Mouse (Mus musculus) layer of hippocampus, postnatal 14 days (tissue): ENCODE results near the gene Ccndbp1. TPM values are rescaled to one million over a fixed set of nuclear protein-coding genes. Genes with fewer than 3 reads are reported as not detected.
A peak's percentile ranks its signal among the peaks of the same experiment; 100 is the strongest.
"Not testable (repeated sequence)": the region's sequence is repeated elsewhere in the genome, so short reads cannot be mapped to it uniquely, and the experiment has no call there.

Experiments used
- DNase-seq, 2 experiments: peaks; one replicate each; pipeline ENCODE4 v3.0.0; 2021 to 2022; ENCODE audit warnings: low spot score in 2 of 2, mixed read lengths in 1 of 2
- long read RNA-seq, 2 experiments: library from polyadenylated mRNA; stranded (forward); transcript quantifications; one replicate each; pipeline ENCODE4 v2.0.0; 2021
- total RNA-seq, 2 experiments: library from RNA; stranded (reverse); gene quantifications; 2 replicates each; pipeline ENCODE4 v1.2.3; 2021

The Ccndbp1 gene
- total RNA-seq: 10 to 100 TPM; 54.0 to 59.6 TPM
- long read RNA-seq, experiment 1, transcript Ccndbp1-201 (11 exons, 1,569 nt): major isoform, 42 of 50 reads
- long read RNA-seq, experiment 1, partial matches to known transcripts: 3 of 50 reads
- long read RNA-seq, experiment 1, other reads (novel, unspliced or antisense): 4 of 50 reads
- long read RNA-seq, experiment 2, transcript Ccndbp1-201 (11 exons, 1,569 nt): major isoform, 59 of 77 reads
- long read RNA-seq, experiment 2, partial matches to known transcripts: 2 of 77 reads
- long read RNA-seq, experiment 2, other reads (novel, unspliced or antisense): 15 of 77 reads

- peak; percentile 71 to 83 for DNase-seq
These were observed at the start of gene Ccndbp1 for GRCm38 (mm10) chr2:121007925-121008663. Gene Ccndbp1, plus strand, starts transcription at chr2:121008403.

DNA sequence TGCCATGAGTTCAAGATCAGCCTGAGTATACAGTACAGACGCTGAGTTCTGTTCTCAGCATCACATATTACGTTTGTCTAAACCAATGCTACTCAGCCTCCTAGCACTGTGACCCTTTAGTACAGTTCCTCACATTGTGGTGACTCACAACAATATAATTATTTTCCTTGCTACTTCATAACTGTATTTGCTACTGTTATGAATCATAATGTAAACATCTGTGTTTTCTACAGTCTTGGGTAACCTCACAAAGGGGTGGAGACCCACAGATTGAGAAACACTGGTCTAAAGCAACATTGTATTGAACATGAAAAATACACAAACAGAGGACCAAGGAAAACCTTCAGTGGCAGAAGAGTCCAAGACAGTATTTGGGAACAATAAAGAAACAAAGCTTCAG lies 48.8 kb upstream of the Ccndbp1 start:
- DNase-seq: no peak

DNA sequence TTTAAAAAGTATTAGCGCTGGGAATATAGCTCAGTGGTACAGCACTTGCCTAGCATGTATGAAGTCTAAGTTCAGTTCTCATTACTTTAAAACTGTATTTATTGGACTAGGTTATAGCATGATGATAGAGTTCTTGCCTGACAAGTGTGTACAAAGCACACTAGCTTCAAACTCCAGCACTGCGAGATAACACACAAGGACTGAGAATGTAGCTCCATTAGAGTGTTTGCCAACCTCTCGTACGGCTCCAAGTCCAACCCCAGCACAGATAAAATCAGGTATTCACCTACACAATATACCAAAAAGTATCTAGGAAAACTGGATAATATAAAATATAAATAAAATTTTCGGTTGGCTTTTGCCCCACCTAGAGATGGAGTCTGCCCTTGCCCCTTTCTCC lies 48.4 kb upstream of the Ccndbp1 start:
- no peak for DNase-seq

DNA sequence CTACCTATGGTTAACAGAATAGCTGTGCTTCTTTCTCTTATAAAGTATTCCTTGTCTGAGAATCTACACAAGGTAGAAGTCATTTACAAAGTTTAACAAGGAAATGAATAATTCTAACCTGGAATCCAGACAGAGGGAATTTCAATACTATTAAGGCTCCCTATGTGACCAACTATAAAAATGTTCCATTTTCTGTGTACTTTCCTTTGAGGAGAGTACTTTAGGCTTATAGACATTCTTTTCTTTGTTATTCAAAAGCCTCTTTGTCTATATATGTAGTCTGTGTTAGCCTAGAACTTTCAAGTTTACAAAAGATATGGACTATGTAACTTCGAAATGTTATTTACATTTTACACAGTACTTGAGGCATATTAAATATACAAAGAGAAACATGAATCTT lies 47.9 kb upstream of the Ccndbp1 start:
- DNase-seq: no peak

DNA sequence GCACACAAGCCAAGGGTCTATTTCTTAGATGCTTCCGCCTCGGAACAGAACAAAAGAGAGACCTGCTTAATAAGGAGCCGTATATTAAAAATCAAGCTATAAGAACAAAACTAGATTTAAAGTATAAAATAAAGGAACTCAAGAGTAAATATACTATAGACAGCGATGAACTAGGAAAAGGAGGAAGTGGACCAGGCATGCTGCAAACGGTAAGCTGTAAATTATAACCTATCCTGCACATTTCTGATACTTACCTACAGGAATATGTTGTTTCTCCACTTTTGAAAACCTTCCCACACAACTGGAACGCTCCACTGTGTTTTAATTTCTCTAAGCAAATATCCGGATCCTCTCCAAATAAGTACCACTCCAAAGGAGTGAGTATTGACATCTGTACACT lies 45.1 kb upstream of the Ccndbp1 start:
- DNase-seq: no peak

DNA sequence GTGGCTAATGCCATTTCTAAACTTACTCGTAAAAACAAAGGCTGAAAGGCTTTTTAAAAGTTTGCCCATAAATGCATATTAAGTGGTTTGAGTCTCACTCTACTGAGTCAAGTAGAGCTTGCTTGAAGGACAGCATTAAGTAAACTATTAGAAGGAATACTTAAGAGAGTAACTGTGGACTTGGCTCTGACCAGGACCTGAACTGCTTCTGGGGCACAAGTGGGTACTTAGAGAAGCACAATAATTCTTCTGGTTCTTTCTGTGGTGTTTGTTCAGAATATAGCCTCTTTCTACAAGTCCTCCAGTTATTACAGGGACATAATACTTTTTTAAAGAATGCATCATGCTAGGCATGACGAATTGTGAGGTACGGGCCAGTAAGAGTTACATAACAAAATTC lies 42.7 kb upstream of the Ccndbp1 start:
- DNase-seq: no peak

- DNase-seq: no peak
These were observed 38.1 kb upstream of the Ccndbp1 start for GRCm38 (mm10) chr2:120970045-120970539.

DNA sequence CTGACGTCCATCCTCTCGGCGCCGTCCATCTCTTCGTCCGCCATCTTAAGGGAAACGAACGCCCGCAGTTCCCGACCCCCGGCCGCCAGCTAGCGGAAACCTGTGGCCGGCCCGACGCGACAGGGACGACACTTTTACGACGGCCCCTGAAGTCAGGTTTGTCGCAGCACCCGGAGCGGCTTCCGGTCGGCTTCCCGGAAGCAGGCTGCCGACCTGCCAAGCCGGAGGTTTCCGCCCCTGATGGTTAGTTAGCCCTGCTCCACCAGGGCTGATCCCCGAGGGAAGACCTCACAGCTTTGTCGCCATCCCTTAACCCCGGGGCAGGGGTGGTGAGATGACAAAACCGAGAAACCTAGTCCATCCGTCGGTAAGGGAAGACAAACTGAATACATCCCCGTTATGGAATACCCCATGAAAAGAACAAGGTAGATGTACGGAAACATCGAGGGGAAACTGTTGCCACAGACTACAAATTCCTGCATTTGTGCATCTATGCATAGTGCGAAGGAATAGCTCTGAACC lies 37.6 kb upstream of the Ccndbp1 start, which contains the start of gene Ubr1:
Gene Ubr1, minus strand, starts transcription at position 157 of the 522 bp plus-strand sequence.
- DNase-seq: peak; percentile 81 to 86

DNA sequence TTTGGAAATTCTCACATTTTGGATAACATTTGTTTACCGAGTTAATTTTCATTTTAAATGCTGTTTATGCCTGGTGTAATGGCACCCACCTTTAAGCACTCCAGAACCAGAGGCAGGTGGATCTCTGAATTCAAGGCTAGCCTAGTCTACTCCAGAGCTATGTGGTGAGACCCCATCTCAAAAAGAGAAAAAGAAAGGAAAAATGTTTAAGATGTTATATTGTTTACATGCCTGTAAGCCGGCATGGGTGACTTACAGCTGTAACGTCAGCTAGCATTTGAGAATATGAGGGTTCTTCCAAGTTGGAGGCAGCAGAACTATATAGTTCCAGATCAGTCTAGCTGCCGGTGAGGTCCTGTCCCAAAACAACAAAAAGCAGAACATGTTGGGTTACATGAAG lies 36.4 kb upstream of the Ccndbp1 start:
- no peak for DNase-seq

- DNase-seq: not testable (repeated sequence)
These were observed 35.9 kb upstream of the Ccndbp1 start for GRCm38 (mm10) chr2:120972257-120972656.

- DNase-seq: no peak
These were observed 35.2 kb upstream of the Ccndbp1 start for GRCm38 (mm10) chr2:120972964-120973363.

- peak in 1 of 2 experiments; percentile 19 for DNase-seq
These were observed 31.9 kb upstream of the Ccndbp1 start for GRCm38 (mm10) chr2:120976308-120976707.

DNA sequence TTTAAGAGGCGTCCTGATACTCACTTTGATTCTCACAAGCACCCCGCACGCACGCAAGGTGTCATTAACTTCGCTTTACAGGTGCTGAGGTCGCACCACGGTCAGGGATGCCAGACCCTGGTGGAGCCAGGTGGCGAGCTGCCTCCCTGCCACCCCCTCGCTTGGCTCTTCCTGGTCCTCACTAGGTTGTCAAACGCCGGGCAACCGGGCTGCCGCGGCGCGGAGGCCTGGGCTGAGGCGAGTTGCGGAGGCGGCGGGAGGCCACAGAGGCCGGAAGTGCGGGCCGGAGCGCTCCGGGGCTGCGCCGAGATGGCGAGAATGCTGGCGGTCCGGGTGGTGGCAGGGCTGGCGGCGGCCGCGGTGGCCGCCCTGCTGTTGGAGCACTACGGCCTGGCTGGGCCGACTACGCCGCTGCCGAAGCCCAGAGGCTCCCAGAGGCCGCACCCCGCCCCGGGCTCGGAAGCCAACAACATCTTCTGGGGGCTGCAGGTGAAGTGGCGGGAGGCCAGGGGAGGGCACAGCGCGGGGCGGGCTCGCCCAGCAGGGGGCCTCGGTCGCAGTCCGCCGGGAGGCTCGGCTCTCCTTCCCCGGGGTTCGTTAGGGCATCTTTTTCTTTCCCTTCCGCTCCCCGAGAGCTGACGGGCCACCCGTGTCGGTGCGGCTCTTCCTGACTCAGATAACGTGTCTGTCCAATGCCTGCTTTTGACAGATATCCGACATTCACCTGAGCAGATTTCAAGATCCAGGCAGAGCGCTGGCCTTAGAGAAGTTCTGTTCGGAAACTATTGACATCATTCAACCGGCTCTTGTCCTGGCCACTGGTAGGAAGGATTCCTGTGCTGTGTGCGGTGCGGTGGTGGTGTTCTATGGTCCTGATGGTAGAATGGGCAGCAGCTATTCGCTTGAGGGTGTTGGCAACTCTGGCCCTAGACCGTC lies 30.9 kb upstream of the Ccndbp1 start, which contains the start of gene Tmem62:
Gene Tmem62, plus strand, starts transcription at position 28 of the 936 bp plus-strand sequence.
- DNase-seq: peak; percentile 36 to 63

GRCm38 (mm10) chr2:120977926-120978692 lies 30.1 kb upstream of the Ccndbp1 start:
- no peak for DNase-seq

DNA sequence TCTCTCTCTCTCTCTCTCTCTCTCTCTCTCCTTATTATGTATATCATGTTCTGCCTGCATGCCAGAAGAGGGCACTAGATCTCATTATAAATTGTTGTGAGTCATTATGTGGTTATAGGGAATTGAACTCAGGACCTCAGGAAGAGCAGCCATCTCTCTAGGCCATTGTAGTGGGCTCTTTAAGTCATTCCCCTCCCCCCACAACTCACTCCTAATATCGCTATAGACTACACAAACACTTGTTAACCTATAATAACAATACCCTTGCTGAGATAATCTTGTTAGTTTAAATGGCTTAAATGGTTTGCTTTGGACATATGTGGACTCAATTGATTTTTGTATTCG lies 29.5 kb upstream of the Ccndbp1 start:
- no peak for DNase-seq

DNA sequence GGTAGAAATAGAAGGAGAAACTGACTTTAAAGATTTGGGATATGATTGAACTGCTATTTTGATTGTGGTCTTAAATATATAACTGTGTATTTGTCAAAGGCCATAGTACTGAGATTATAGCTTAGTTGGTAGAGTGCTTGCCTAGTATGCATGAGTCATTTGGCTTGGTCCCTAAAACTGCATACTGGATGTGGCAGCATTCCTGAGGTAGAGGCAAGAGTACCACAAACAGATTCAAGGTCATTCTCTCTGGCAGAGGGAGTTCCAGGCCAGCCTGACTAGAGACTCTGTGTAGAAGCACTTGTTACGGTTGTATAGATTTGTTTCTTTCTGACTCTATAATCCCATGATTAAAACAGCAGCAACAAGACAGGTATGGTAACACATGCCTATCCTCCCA lies 28.4 kb upstream of the Ccndbp1 start:
- no peak for DNase-seq

- no peak for DNase-seq
These were observed 27.3 kb upstream of the Ccndbp1 start for GRCm38 (mm10) chr2:120980861-120981260.

GRCm38 (mm10) chr2:120983611-120984010 lies 24.6 kb upstream of the Ccndbp1 start:
- no peak for DNase-seq

- DNase-seq: no peak
These were observed 23.0 kb upstream of the Ccndbp1 start for GRCm38 (mm10) chr2:120985241-120985640.

DNA sequence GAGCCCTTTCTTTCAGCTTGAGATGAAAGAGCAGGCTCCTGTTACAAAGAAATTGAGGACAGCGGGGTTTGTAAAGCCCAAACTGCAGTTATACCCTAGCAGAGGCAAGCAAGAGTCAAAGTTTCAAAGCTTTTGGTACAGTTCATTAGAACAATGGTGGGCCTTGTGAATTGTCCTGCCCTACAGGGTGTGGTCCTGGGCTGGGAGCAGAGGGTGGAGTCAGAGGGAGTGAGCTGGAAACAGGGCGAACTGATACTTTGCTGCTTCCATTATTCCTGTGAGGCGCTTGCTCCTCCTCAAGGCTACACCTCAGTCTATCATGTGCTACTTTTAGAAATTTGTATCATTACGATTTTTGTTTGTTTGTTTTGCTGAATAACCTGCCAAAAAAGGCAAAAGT lies 17.0 kb upstream of the Ccndbp1 start:
- no peak for DNase-seq
